Mouse (Mus musculus): ENCODE data around the gene Hectd4.

Hectd4 gene

GRCm38 (mm10) chr5:121236171-121236570 is 16.2 kb downstream of the Hectd4 start:
- no peak for DNase-seq (ENCODE audit: low read depth, low spot score)

DNA sequence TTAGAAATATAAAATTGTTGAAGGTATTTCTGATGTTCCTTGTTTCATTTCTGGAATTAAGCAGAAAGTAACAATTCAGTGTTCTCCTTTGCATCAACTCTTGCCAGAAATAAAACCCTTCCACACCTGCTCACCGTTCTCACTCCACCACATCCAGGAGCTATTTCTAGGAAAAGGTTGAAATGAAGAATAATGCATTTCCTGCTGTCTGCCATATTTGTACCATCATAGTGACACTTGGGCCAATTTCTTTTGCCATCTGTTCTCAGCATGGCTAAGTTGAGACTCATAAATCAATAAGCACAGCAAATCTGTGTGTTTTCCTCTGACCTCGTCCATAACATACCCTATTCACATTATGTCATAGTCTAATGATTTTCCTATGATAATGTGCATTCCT is 18.2 kb downstream of the Hectd4 start:
- no peak for DNase-seq (ENCODE audit: low read depth, low spot score)

GRCm38 (mm10) chr5:121239846-121240245 is 19.8 kb downstream of the Hectd4 start:
- DNase-seq (ENCODE audit: low read depth, low spot score), result no peak

DNA sequence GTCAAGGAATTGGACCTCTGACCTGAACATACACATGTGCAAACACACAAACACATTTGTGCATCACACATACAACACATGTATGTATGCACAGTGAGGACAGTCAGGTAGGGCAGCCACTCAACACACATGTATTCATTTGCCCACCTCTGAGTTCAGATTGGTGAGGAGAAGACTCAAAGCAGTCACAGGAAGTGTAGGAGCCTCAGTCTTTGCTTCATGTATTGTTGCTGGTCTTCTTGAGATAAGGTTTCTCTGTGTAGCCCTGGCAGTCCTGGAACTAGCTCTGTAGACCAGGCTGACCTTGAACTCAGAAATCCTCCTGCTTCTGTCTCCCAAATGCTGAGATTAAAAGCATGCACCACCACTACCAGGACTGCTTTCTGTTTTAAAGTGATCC is 21.2 kb downstream of the Hectd4 start:
- no peak for DNase-seq (ENCODE audit: low read depth, low spot score)

- DNase-seq (ENCODE audit: low read depth, low spot score), result no peak
Measured at GRCm38 (mm10) chr5:121242261-121242660, 22.2 kb downstream of the Hectd4 start.

- no peak for DNase-seq (ENCODE audit: low read depth, low spot score)
Measured at GRCm38 (mm10) chr5:121242701-121243100, 22.7 kb downstream of the Hectd4 start.

DNA sequence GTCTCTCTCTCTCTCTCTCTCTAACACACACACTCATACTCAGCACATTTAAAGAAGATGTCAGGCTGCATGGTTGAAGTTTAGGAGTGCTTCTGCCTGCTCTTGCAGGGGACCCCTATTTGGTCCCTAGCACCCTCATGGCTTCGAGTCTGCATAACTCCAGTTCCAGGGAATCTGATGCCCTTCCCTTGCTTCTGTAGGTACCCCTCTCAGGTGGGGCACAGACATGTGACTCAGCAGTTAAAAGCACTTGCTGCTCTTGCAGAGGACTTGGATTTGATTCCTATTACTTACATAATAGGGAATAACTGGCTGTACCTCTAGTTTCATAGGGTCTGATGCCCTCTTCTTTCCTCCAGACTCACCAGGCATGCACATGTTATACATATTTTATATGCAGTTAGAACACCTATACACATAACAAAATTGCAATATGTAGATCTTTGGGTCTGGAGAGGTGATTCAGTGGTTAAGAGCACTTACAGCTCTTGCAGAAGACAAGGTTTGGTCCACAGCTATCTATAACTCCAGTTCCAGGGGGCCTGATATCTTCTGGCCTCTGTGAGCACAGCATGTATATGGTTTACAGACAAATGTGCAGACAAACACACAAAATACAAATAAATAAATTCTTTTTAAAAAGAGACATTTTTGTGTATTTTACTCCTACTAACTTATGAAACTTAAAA is 23.8 kb downstream of the Hectd4 start:
- DNase-seq (ENCODE audit: low read depth, low spot score), result no peak

DNA sequence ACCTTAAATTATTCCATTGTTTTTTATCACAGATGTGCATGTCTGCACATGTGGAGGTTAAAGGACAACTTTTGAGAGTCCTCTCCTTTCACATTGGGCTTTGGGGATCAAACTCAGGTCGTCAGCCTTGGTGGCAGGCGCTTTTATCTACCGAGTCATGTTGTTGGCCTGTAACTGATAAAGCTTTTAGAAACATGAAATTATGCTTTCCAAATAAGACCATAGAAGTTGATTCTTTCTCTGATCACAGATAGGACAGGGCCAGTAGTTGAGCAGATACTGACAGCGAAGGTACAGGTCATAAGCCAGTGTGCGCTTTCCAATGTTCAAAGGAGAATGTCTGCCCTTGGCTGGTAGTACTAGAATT is 24.3 kb downstream of the Hectd4 start:
- DNase-seq (ENCODE audit: low read depth, low spot score), result no peak

DNA sequence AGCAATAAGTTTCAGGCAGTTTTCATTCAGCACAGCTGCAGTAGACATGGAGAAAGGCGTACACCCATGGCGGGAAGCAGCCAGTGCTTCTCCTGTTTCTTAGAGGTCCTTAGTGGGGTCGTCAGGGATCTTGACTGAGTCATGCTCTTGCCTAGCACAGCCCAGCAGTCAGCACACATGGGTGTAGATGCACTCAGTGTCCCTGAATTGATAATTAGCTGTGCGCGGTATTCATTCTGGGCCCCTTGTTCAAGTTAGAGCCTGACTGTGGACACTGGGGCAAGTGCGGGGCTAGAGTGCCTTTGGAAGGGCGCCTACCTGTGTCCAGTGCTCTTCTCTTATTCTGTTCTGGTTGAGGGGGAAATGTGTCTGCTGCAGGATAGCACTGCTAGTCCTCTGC is 25.2 kb downstream of the Hectd4 start:
- no peak for DNase-seq (ENCODE audit: low read depth, low spot score)

- DNase-seq (ENCODE audit: low read depth, low spot score), result no peak
Measured at GRCm38 (mm10) chr5:121248766-121249394, 28.9 kb downstream of the Hectd4 start.

GRCm38 (mm10) chr5:121249693-121250092 is 29.7 kb downstream of the Hectd4 start:
- DNase-seq (ENCODE audit: low read depth, low spot score), result no peak

DNA sequence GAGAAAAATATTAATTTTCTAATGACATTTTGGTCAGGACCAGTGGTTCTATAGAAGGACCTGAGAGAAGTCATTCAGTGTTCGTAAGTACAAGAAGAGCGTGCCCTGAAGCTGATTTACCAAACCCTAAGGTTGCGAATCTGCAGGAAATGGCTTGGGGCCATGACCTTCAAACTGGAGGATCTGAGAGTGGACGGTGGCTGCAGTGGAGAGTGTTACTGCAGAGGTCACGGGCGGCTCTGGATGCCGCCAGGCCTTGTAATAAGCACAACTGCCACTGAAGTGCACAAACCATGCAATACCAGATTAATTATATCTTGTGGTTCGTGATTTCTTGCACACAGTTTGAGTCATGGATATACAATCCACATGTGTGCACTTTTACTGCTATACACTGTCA is 31.8 kb downstream of the Hectd4 start:
- DNase-seq (ENCODE audit: low read depth, low spot score), result no peak

- no peak for DNase-seq (ENCODE audit: low read depth, low spot score)
Measured at GRCm38 (mm10) chr5:121253816-121254497, 33.9 kb downstream of the Hectd4 start.

- DNase-seq (ENCODE audit: low read depth, low spot score), result no peak
Measured at GRCm38 (mm10) chr5:121254977-121255376, 35.0 kb downstream of the Hectd4 start.

DNA sequence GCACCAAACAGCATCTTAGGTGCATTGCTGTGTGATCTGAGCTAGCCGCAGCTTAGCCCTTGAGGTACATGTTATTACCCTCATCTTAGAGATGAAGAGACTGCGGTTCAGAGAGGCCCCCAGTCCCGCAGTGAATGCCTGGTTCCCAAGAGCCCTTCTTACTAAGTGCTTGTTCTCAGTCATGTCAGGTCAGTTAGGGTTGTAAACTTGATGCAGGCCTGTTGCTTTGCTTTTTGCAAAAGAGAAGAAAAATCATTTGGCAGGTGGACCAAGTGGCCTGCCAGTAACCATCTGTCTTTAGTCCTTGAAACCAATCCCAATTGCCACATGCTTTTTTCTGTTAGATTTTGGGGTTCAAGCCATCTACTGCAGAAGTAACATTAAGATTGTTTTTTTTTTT is 41.8 kb downstream of the Hectd4 start:
- no peak for DNase-seq (ENCODE audit: low read depth, low spot score)

- no peak for DNase-seq (ENCODE audit: low read depth, low spot score)
Measured at GRCm38 (mm10) chr5:121262415-121262814, 42.4 kb downstream of the Hectd4 start.

DNA sequence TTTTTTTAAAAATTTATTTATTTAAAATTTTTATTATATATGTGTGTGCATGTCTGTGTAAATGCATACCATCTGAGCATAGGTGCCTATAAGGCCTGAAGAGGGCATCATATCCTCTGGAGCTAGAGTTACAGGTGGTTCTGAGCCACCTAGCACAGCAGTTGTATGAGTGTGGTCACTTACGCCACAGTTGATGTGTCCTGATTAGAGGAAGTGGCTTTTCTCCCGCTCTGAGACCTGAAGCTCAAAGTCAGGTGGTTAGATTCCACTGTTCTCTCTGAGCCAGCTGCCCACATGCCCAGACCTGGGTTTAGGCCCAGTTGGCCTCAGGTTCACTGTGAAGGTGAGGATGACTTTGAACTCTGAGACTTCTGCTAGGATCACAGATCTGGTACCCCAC is 44.6 kb downstream of the Hectd4 start:
- DNase-seq (ENCODE audit: low read depth, low spot score), result no peak

DNA sequence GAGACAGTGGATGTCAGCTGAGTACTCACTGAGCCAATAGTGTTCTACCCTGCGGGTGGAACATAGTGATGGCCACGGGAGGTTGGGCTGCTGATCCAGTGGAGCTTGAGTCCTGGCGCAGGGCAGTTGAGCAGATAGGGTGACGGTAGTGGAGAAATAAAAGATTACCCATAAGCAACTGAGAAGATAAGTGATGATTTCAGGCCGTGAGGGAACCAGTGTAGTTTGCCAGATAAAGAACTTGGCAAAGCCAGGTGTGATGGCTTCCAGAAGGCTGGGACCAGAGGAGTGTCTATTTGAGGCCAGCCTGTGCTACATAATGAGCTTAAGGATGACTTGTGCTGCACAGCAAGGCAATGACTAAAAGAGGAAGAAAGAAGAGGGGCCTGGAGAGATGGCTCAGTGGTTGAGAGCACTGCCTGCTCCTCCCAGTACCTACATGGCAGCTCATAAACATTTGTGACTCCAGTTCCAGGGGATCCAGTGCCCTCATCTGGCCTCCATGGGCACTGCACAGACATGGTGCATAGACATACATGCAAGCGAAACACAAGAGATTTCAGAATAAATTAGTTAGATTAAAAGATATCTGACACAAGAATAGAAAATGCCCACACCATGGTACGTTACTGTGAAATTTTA is 46.8 kb downstream of the Hectd4 start:
- DNase-seq (ENCODE audit: low read depth, low spot score), result no peak

GRCm38 (mm10) chr5:121271046-121271445 is 51.0 kb downstream of the Hectd4 start:
- DNase-seq (ENCODE audit: low read depth, low spot score), result no peak

DNA sequence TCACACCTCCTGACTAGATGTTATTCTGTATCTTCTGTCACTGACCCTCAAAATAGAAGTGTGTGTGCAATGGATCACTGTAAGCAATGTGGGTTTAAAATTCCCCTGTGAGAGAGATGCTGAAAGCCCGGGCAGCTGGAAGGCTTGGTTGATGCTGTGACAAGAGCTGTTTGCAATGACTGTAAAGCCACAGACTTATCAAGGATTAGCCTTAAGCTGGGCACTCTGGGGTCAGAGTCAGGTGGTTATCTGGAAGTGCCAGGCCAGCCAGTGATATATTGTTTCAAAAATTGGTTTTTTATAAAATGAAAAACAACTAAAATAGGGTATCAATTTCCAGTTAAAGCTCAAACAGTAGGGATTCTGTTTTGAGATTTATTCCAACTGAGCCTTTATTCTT is 56.8 kb downstream of the Hectd4 start:
- peak; percentile 48 for DNase-seq (ENCODE audit: low read depth, low spot score)

DNA sequence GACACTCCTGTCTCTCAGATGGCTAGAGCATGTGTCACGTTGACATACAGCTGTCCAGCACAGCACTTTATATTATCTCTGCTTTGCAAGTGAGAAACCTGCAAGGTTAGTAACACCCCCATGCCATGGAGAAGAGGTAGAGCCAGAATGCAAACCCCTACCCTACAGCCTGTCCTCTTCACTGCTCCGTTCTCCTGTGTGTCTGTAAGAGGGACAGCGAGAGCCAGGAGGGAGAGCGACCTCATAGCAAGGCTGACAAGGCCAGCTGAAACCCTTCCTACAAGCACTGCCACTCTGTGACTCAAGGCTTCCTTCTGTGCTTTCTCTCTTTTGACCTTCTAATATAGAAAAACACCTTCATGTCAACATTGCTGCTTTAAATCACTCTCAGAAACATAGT is 60.4 kb downstream of the Hectd4 start:
- no peak for DNase-seq (ENCODE audit: low read depth, low spot score)

- no peak for DNase-seq (ENCODE audit: low read depth, low spot score)
Measured at GRCm38 (mm10) chr5:121283051-121283450, 63.0 kb downstream of the Hectd4 start.

DNA sequence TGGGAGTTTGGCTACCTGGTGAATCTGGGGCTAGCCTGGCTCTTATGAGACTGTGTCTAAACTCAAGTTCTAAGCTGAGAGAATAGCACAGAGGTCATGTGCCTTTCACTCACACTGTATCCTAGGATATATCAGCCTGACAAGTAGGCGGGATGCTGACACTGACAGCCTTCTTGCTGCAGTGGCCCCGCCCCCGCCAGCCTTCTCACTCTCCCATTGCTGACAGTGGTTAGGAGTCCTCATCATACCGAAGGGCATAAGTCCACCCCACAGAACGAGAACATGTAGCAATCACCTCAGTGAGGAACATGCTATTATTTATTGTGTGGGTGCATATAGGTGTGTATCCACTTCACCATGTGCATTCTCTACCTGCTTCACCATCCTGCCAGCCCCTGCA is 64.8 kb downstream of the Hectd4 start:
- no peak for DNase-seq (ENCODE audit: low read depth, low spot score)

Measured in retina, adult 2 months (tissue).